Mouse (Mus musculus) left cerebral cortex, postnatal 4 days (tissue): ENCODE measurements at regions not wholly inside any gene's neighbourhood (a gene's known extent, or its start where the extent isn't known, plus 50 kb on each side); places are given as distances from the start of the nearest gene placed in this dataset.

Source experiments
- DNase-seq: peaks from one replicate; pipeline ENCODE4 v3.0.0-alpha.2; 2022
- intact Hi-C: fragments of 180-260 bp; cut with DNase I; formaldehyde crosslinking; loops from one replicate; pipeline ENCODE4 v1.15.1; 2025

GRCm38 (mm10) chr10:21773548-21773947 is 108.4 kb upstream of the Sgk1 start:
- DNase-seq, result no peak
- intact Hi-C loops, result no loop called here

DNA sequence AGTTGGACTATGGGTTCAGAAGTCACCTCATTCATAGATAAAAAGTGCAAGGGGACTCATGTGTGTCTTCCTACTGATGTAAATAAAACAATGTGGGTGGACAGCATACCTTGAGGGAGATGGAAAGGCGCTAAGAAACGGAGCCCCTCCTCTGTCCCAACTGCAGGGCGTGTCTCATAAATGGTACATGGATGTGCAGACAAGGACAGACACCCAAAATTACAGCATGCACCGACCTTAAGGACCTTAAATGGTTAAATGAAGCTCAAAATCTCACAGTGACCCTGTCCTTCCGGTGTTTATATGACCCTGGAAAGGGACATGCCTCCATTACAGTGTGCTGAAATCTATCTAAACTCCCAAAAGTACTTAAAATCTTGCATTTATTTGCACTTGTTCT is 106.5 kb upstream of the Sgk1 start:
- intact Hi-C loops, result no loop called here
- DNase-seq, result no peak

DNA sequence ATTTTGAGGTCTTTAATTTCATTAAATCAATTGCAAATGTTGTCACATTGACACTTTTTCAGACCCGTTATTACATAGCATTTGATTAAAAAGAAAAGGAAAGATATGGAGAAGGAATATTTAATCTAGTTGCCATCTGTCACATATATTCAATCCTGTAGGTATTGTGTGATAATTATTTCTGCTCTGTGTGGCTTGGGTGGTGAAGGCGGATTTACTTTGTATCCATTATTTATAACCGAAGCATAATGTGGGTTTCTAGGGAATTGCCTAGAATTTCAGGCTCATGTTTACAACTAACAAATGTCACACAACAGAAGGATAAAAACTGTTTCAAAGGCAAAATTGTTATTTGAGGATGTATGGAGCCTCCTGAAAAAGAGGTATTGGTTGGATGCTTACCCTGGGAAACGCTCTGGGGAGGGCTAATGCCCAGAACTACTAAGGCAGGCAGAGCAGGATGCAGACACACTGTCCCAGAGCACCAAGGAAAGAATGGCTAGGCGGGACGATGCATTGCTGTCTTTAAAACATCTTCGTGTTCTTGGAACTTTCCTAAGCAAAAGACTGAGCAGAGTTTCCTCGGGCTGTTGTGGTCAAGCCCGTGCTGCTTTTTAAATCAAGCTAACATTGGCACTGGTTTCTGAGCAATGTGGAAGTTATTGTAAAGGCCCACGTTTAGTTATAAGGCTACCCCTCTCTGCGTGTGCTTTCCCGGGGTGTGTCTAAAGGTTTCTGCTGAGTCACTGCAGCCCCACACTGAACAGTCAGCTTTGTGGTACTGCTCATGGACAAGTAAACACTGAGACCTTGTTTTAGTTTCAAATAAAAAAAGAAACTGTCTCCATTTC is 105.8 kb upstream of the Sgk1 start:
- intact Hi-C loops, result no loop called here
- DNase-seq, result no peak

- intact Hi-C loops, result no loop called here
- DNase-seq, result no peak
Measured at GRCm38 (mm10) chr10:21776762-21777080, 105.3 kb upstream of the Sgk1 start.

DNA sequence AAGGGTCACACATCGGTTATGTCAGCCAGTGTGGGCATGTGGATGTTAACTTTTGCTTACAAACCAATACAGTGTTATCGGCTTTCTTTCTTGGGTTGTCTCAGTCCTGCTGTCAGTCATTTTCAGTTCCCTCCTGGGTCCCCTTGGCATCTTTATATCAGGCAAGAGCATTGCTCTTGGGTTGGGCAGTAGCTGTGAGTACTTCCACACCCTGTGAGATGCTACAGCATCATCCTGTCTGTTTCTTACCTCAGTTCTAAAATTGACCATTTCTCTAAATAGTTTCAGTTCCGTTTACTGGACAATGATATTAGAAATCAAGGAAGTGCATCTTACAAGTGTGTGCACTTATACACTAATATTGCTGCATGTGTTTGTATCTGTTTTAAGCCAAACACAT is 104.9 kb upstream of the Sgk1 start:
- intact Hi-C loops, result no loop called here
- no peak for DNase-seq

GRCm38 (mm10) chr10:21783478-21783877 is 98.5 kb upstream of the Sgk1 start:
- intact Hi-C loops, result no loop called here

DNA sequence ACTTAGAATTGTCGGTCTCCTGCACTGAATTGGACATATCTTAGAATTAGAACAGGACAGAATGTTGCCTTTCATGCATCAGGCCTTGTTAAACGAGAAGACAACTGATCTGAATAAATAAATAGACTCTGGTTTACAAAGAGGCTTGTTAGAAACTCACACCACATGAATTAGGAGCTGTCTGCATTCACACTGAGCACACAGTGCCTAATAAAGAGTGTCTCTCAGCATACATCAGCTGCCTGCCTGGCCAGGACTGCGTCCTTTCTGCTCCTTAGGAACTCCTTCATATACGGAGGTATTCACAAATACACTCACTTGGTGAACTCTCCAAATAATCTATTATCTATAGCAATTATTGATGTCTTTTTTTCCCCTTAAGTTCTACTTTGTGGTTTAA is 96.9 kb upstream of the Sgk1 start:
- DNase-seq, result no peak
- intact Hi-C loops, result no loop called here

More at GRCm38 (mm10) chr10:21783478-21783877, 98.5 kb upstream of the Sgk1 start:
- no peak for DNase-seq

DNA sequence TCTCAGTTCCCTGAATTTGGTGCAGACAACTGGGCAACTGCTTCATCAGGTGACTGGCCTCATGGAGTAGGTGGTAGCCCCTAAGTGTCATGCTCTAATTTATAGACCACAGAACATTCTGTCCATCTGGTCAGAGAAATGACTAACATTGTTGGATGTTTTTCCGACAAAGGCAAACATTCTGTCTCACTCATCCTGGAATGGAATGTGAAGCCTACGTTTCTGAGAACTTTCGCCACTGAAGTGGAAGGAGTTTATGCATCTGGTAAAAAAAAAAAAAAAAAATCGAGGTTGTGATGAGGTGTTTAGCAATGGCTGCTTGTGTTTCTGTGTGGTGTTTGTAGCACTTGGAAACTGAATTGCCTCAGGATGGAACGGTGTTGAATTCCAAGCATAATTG is 96.2 kb upstream of the Sgk1 start:
- no peak for DNase-seq
- intact Hi-C loops, result no loop called here

DNA sequence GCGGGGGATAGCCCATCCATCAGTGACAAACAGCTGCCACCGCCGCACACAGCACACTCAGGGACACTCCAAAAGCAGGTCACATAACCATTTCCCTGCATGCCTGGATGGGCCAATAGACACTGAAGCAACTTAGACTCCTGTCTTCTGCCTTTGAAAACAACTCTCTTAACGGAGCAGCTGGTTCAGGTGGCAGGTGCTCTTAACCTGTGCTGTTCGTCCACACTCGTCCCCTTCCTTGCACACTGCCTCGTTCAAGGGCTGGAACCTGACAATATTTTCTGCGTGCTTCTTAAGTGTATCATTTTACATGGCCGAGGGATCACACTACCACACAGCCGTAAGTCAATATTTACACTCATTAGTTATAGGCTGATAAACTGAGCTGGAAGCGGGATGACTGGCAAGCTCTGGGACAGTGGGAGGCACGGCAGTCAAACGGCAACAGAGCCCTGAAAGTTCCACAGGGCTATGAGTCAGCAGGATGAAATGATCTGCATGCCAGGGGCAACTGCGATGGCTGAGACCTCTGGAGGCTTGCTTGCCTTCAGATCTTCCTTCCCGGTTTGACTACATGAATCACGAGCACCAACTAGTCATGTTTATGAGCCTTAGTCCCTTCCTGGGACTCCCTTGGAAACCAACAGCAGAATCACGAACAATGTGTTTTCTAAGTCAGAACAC is 92.0 kb upstream of the Sgk1 start:
- DNase-seq, result no peak
- intact Hi-C loops, result no loop called here

DNA sequence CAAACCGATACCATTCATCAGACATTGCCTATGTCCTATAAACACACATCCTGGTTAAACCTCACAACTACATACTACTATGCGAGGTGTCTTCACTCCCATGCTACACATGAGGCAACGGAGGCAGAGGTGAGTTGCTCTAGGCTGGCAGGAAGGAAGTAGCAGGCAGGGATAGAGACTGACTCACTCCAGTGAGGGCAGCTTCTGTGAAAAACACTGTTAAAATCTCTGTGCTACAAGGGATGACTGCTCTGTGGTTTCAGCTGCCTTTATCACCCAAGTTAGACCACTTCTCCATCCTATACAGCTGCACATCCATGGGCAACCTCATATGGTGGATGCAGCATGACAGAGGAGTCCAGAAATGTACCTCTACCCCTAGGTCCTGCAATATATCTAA is 91.0 kb upstream of the Sgk1 start:
- no peak for DNase-seq
- intact Hi-C loops, result no loop called here

- intact Hi-C loops, result no loop called here
- no peak for DNase-seq
Measured at GRCm38 (mm10) chr10:21792431-21792830, 89.6 kb upstream of the Sgk1 start.

DNA sequence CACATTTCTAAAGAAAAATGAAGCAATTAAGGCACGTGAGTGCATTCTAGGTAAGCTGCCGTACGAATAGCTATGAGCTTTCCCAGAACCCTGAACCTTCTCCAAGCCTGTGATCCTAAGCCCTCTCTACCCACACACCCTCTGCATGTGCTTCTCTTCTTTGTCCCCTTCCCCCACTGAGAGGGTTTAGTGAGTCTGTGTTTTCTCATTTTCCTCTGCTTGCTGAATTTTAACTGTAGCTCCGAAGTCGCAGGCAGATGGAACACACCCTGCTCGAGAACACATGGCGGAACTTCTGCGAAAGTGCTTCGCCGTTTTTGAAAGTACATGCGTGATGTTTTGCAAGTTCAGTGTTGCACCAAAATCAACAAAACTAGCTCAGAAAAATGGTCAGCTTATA is 88.3 kb upstream of the Sgk1 start:
- no peak for DNase-seq
- intact Hi-C loops, result no loop called here

DNA sequence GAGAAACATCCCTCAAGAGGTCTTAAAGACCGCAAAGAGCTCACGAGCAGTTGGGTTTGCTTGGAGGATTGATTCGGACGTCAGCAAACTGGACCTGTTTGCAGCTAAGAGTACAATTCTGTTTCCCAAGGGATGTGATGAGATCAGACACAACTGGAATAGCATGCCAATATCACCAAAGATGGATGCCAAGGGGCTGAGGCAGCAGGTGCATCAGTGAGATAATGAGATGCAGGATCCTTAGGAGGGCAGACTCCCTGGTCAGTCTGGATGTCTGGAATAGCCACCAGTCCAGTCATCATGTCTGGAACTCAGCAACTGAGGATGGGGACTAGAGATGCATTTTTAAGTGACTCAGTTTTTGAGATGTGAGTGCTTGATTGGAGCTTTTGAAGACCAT is 85.6 kb upstream of the Sgk1 start:
- intact Hi-C loops, result no loop called here
- DNase-seq, result no peak

- intact Hi-C loops, result no loop called here
- DNase-seq, result no peak
Measured at GRCm38 (mm10) chr10:21798103-21798502, 83.9 kb upstream of the Sgk1 start.

GRCm38 (mm10) chr10:21801556-21801955 is 80.4 kb upstream of the Sgk1 start:
- DNase-seq, result no peak
- intact Hi-C loops, result no loop called here

GRCm38 (mm10) chr10:21803184-21803583 is 78.8 kb upstream of the Sgk1 start:
- DNase-seq, result no peak
- intact Hi-C loops, result no loop called here

- no peak for DNase-seq
- intact Hi-C loops, result no loop called here
Measured at GRCm38 (mm10) chr10:21804761-21805160, 77.2 kb upstream of the Sgk1 start.

- DNase-seq, result no peak
- intact Hi-C loops, result no loop called here
Measured at GRCm38 (mm10) chr10:21805606-21806005, 76.4 kb upstream of the Sgk1 start.

GRCm38 (mm10) chr10:21806716-21807115 is 75.3 kb upstream of the Sgk1 start:
- intact Hi-C loops, result no loop called here

DNA sequence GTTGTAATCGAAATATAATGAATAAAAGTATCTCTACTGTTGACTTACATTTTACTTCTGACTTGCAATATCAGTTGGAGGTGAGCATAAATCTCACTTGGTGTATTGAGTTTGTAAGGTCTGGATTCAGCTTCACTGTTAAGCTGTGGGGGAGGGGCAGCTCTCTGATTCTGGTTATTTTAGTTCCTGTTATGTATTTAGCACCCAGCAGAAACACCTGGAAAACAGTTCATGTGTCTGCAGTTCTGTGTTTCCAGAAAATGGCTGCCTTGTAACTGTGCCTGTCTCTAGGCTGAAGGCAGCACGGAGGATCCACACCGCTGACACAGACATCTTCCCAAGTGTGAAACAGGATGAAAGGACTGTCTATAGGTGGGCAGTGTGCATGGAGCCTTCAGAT is 62.3 kb upstream of the Sgk1 start:
- DNase-seq, result no peak
- intact Hi-C loops, result no loop called here

More at GRCm38 (mm10) chr10:21806716-21807115, 75.3 kb upstream of the Sgk1 start:
- DNase-seq, result no peak

GRCm38 (mm10) chr10:21821421-21821820 is 60.6 kb upstream of the Sgk1 start:
- DNase-seq, result no peak
- intact Hi-C loops, result no loop called here

DNA sequence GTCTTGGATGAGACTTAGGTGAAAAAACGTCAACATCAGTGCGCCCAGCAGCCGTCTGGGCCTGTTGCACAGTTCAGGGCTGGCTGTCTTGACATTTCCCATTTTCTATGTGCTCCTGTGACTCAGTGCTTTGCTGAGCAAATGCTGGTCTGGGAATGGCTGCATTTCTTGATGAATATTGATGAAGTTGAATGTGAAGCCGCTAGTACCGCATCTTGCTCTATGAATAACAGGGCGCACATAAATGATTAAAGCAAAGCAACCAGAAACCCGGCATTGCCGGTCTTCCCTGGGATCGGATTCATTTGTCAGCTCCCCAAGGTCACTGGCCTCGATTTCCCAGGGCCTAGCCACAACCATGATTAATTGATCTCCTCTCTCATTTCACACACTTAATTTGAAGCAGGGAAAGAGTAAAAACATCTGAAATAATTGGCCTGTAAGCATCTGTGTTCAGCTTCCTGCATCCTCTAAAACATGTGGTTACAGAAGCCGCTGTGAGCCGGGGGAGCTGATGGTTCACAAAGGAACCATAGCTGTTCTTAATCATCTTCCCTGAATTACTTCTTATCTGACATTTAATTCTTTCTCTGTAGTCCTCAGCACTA is 57.5 kb upstream of the Sgk1 start:
- no peak for DNase-seq

More for the DNA sequence above, 57.5 kb upstream of the Sgk1 start:
- intact Hi-C loops, result no loop called here
